Mouse (Mus musculus) spleen, postnatal 14 days (tissue): ENCODE results near the gene Atp2a1.

Experiments used
- DNase-seq, 2 experiments: peaks; one replicate each; pipeline ENCODE4 v3.0.0; 2021 to 2022; ENCODE audit warnings: low spot score in 2 of 2

Gene Atp2a1

DNA sequence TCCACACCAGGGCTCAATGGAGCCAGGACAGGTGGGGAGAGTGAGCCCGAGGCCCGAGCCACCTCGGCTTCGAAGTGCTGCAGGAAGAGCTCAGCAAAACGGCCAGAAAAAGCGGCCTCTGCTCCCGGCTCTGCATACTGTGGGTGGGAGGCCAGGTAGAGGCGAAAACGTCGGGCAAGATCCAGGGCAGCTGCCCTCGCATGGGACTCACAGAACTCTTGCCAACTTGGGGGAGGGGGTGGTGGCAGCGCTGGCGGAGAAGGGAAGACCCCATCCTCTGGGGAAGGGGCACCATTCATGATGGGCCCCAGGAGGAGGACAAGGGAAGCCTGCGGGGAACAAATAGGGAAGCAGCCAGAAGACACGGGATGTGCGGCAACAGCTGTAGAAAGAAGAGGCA lies 9.8 kb upstream of the Atp2a1 start:
- no peak for DNase-seq

DNA sequence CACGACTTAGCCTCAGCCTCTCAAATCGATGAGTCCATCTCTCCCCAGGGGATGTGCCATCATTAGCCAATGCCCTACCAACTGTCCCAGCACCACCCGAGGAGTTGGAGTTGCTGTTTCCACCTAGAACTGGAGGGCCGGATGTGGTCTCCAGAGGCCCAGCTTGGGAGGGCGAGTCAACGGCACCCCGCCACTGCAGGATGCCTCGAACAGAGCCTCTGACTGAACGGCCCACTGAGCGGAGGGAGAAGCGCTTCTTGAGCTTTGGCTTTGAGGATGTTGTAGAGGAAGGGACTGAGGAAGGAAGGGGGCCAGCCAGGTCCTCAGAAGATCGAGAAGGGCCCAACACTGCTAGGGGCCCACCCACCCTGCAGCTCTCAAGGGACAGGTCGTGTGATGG lies 9.4 kb upstream of the Atp2a1 start:
- no peak for DNase-seq

DNA sequence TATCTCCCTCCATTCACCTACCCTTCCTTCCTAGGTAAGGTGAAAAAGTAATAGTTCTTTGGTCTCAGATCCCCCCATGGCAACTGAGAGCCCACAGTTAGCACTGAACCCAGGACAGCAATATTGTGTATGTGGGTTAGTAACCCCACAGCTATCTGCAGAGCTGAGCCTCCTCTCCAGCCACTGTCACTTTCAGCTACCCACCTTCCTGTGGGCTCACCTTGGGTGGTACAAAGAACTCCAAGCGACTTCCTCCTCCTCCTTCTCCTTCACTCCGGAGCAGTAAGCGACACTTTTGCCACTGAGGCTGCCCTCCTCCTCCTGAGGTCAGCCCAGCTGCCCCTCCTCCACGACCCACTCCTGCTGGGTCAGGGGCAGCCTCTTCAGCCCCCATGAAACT lies 8.9 kb upstream of the Atp2a1 start:
- DNase-seq: no peak

DNA sequence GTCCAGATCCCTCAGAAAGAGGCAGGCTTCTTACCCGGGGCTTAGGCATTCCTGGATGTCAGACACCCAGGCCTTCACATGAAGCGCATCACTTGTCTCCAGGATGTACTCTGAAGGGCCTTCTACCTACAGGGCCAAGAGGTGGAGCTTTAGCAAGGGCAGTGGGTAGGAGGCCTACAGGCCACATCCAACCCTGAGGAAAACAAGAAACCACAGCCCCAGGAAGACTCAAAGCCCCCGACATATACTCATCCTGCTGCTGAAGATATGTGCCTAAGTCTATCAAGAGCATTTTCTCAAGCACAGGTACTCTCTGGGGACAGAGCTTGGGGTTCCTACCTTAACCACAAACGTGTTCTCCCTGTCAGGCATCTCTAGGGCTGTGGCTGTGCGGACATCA lies 8.5 kb upstream of the Atp2a1 start:
- no peak for DNase-seq

DNA sequence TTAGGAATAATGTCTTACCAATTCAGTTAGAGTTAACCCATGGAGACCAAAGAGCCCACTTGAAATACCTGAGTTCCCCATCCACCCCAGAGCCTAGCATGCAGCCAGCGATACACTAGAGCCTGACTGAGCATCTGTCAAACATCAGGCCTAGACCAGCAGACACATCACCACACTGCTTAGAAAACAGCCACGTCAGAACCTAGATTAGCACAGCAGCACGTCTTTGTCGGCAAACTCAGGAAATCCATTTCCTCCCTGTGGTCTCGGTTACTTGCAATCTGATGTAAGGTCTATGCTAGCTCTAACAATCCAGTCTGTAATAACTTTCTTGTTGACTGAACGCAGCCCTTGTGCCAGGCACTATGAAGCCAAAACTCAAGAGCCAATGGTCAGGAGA lies 7.2 kb upstream of the Atp2a1 start:
- no peak for DNase-seq

DNA sequence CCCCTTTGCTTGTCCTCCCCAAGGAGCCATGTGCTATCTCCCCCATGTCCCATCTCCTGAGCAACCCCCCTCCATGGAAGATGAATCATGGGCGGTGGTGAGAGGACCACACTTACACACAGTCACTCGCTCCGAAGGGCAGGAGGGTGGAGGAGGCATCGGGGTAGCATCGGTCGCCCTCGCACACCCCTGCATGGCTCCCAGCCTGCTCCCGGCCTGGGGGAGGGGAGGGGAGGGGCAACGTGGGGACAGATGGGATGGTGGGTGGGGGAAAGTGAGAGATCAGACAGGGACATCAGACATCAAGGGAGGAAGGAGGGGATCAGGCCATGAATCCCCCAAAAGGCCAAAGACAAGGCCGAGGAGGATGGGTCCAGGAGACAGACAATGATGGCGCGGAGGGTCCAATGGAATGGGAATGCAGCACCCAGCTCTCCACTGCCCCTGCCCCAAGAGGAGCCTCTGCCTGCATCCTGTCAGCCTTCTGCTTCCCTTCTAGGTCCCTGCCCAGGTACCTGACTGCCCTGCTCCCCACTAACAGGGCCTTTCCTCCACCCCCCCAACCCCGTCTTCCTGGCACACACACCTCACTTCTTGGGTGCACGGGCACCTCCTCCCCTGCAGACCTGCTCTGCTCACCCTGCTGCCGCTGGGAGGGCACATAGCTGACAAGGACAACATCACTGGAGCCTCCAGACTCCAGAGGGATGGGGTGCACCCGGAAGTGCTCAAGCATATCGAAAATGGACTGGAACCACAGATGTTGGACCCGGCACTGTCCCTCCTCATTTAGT lies 5.1 kb upstream of the Atp2a1 start:
- no peak for DNase-seq

DNA sequence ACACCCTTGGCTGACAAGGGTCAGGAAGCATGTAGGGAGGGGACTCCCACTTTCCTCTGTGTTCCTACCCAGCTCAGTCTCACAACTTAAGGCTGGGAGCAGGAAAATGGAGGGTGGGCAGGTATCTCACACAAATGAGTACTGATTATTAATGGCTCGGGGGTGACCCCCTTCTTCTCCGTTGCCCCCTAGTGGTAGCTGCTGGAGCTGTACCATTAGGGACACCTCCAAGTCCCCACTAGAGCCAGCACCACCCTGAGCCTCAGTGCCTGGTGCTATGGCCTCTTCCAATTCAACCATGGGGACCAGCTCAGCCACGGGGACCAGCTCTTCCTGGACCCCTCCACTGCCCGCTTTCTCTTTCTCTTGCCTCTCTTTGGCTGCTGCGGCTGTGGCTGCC lies 4.4 kb upstream of the Atp2a1 start:
- DNase-seq: peak; percentile 47 to 75

DNA sequence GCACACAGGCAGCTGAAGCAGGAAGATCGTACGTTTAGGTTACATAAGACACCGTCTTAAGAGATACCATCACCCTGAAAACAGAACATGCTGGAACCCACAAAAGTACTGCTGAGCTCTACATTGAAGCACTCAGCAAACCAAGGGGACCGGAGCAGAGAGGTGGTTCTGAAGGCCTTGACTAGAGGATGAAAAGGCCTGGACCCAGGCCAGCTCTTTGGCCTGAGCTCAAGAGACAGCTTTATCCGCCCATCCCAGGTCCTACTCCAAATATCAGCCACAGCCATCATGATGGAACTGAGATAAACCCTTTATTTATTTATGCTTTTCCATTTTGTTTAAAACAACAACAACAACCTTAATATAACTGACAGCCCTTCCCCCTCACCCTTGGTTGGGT lies 3.8 kb upstream of the Atp2a1 start:
- no peak for DNase-seq

DNA sequence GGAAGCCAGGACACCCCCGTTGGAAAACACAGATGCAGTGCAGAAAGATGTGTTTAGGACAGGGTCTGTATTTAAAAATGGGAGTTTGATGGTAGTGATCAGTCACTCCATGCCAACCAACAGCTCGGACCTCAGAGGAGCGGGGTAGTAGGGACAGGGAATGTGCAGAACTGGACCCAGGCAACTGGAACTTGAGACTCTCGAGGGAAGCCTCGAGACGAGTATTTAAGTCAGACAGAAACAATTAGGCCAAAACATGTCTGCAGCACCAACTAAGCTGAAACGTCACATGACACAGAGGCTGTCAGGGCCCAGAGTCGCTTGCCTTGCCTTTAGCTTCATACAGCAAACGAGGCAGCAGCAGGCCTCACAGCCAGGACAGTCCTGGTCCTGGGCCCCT lies 3.2 kb upstream of the Atp2a1 start:
- DNase-seq: no peak

DNA sequence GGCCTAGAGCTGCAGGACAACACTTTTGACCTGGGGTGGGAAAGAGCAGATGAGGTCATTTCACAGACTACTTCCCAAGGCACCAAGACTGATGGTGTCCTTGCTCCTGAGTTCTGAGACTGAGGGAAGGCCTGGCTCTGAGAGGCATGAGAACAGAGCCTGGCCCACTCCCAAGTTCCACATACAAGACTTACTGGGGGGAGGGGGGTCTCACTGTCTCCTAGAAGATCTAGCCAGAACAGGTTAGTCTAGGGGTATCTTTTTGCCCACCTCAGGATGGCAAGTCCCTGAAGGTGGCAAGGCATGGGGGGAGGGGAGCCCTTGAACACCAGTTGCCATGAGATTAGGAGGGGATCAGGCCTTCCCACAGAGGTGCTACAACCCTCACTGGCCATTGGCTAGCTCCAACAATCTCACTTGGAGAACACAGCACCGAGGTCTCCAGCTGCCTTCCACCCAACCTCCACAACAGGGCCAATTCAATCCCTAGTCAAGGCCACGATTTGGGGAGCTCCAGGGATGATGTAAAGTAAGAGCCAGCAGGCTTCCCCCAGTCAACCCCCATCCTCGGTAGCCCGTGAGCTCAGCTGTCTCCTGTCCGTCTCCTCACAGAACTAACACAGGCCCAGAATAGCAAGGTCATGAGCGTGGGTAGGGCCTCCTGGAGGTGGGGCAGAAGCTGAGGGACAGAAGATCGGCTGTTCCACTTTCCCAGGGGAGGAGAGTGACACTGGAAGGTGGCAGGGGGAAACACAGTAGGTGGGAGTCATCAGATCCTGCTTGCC lies 2.5 kb upstream of the Atp2a1 start:
- DNase-seq: no peak

DNA sequence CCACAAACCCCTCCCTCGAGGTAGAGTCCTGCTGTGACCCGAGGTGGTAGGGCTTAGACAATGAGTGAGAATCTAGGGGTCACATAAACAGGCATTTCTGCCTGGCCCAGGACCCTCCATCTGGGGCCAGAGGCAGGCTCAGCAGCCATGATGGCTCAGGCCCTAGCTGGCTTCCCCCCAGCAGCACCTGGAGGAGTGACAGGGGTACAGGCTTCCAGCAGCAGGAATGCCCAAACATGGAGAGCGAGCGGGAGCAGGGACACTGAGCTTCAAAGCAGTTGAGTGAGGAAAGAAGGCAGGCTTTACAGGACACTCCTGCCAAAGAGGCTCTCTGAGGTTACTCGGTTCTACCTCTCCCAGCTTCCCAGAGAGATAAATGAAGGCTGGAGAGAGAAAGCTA lies 1.9 kb upstream of the Atp2a1 start:
- DNase-seq: no peak

DNA sequence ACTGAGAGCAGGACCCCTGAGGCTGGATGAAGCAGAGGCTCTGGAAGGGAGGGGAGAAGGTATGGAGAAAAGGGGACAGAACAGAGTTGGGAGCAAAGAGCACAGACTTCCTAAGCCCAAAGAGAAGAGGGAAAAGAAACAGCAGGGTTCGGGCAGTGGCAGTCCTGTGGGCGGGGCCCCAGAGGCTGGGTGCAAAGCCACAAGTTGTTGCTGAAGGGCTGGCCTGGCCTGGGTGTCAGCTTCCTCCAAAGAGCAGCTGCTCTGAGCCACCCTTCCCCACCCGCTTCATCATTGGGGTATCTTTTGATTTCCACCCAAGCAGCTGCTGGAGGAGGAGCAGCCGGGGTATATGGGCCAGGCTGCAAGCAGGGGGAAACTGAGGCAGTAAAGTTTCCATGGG lies 1.2 kb upstream of the Atp2a1 start:
- DNase-seq: no peak

DNA sequence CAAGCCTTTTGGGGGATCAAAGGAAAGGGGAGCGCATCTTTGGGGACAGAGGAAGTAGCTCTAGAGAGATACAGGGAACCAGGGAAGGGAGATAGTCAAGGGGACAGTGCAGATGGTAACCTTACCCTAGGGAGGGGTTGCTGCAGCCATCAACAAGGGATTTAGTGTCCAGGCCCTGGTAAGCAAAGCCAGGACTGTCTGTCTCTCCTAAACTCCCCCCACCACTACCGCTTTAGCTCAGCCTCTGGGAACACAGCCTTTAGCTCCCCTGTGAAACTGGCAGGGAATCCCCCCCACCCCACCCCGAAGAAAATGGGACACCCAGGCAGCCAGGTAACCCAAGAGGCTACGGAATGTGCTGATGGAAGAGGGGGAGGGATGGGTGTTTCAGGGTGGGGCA lies 639 bp upstream of the Atp2a1 start:
- DNase-seq: no peak

DNA sequence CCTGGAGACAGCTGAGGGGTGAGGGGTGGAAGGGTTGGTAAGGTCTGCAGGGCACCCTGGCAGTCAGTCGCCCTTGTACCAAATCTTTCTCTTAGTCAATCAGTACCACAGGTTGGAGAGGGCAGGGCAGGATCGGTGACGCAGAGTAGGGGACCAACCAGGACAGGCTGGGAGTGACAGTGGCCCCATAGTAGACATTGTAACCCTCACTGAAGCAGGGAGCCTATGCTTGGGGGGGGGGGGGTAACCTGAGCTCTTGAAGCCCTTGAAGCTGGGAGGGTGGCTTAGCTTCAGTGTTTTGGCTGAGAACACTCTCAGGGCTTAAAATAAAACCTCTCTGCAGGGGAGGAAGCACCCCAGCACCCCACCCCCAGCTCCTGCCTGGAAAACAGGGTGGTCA lies 1.3 kb downstream of the Atp2a1 start:
- no peak for DNase-seq

DNA sequence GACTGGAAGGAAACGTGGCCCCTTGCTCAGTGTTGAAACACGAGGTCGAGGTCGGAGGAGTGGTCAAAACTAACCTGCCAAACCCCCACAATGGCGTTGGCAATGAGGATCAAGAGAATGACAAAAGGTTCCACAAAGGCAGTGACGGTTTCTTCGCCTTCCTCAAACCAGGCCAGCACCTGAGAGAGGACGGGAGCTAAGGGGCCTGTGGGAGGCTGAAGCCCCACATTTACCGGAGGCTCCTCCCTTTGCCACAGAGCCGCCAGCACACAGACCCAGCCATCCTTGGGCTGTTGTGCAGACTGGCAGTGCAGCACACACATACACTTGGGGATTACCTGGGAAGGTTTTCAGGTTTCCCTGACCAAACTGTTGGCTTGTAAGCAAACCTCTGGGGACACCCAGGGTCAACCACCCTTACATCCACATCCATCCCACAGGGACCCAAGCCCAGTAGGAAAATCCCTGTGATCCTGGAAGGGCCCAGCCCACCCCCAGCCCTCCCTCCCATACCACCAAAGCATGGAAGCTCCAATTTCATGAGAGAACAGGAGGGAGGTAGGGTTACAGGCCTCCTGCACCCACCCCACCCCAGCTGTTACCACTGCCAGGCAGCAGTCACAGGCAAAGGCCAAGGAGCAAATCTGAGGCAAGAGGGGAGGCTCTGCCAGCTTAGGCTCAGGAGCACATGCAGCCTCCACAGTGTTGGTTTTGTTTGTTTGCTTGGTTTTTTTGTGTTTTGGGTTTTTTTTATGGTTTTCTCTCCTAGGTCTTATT lies 2.1 kb downstream of the Atp2a1 start:
- no peak for DNase-seq

DNA sequence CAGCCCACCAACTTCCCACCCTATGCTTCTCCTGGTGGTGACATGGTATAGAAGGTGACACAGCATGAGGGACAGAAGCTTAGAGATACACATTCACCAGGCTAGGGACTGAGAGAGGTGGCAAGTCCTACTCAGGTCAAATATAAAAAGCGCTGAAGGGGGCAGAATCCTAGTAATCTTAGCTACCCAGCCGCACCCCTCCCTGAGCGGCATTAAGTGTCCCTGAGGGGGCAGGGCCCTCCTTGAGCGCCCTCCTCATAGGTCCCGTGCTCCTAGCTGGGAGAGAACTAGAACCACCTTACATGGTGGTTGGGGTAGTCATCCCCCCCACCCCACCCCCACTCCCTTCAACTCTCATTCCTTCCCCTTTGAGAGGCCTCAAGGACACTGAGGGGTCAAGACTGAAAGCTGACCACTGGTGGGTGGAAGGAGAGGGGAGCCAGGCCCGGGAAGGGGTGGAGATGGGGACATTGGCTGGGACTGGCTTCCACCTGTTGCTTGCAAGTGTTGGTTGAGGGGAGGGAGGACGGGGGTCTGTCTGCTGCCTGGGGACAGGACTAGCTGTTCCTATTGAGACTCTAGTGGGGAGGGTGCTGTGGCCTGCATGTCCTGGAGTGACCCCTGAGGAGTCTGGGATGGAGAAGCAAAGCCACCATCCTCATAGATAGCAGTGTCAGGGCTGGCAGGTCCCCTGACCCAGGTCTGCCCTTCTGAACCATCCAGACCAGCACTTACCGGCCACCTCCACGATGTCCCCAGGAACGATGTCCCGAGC lies 3.9 kb downstream of the Atp2a1 start:
- DNase-seq: no peak

DNA sequence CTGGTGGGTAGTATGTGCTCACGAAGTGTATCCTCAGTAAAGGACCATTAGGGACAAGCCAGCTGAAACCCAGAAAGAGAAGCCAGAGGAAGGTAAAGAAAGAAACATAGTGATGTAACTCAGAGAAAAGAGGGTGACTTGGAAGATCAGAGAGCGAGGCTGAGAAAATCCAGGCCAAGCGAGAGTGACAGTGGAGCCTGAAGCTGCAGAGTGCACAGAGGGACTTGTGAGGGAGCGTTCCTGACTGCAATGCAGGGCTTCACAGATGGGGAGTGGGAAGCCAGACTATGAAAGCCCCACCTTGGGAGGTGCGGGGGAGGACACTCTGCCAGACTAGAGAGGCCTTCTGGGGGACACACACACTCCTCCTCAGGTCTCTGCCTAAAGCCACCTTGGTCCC lies 4.7 kb downstream of the Atp2a1 start:
- DNase-seq: no peak

DNA sequence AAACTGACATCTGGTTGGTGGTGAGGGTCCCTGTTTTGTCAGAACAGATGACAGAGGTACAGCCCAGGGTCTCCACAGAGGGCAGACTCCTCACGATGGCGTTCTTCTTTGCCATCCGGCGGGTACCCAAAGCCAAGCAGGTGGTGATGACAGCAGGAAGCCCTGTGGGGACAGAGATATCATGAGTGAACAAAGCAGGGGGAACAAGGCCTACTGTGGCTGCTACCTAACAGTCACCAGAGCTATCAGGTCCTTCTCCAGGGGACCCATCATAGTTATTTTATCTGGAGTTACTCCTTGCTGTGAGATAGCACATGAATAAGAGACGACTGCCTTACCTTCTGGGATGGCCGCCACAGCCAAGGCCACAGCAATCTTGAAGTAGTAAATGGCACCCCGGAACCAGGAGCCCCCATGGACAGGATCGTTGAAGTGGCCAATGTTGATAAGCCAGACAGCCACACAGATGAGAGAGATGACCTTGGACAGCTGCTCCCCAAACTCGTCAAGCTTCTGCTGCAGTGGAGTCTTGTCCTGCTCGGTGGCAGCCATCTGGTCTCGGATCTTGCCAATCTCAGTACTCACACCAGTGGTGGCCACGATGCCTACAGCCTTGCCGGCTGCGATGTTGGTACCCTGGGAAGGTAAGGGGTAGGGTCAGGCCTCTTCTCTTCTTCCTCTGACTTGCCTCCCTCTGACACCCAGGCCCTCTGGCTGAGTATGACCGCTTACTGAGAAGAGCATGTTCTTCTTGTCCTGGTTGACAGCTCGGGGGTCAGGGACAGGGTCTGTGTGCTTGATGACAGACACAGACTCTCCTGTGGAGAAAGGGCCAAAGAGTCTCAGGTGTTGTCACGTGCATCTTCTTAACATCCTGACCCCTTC lies 6.3 kb downstream of the Atp2a1 start:
- no peak for DNase-seq

DNA sequence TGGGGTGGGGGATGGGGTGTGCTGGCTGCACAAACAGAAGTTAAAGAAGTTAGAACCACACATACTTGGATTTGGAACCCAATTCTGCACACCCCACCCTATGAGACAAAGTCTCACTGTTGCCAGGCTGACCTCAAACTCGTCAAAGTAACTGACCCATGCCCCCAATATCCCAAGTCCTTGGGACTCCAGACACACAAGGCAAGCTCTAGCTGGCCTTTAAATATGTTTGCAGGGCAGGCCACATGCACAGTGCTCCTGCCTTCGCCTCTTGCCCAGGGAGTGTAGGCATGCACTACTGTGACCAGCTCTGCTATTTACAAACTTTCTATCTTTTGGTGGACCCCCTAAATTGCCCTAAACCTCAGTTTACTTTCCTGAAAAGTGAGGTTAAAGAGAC lies 7.7 kb downstream of the Atp2a1 start:
- DNase-seq: no peak

DNA sequence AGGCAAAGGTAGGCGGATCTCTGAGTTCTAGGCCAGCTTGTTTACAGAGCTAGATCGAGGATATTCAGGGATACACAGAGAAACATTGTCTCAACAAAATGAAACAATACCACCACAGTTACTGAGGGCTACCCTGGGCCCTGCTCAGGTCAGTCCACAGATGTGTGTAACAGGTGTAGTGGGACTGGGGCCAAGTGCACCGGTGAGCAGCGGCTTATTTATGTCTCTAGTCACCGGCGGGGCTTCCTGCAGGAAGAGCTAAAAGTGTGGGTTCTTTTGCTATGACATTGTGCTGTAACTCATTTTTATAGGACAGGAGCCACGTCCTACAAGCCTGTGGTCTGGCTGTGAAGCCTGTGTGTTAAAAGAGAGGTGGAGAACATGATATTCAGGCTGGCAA lies 9.0 kb downstream of the Atp2a1 start:
- no peak for DNase-seq

DNA sequence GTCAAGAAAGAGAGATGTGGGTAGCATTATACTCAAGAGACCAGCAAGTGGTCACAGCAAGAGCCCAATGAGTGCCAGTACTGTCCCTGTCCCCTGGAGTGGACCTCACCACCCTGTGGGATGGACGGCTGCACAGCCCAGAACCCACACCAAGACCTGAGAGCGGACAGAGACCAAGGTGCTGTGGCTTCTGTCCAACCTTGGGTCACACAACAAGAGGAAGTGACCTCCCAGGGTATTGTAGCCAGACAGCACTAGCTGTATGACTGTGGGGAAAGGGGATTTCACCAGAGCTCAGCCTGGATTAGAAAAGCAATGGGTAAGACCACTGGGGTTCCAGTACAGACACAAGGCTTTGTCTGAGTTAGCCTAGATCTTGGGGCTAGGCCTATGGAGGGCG lies 10.7 kb downstream of the Atp2a1 start:
- DNase-seq: no peak
